ENCODE assay signal across 16 mouse cellular contexts in genomic region chr14:73452321-73453082, GRCm38 (mm10). TPM values are rescaled to one million over a fixed set of nuclear protein-coding genes. Genes with fewer than 3 reads are reported as not detected.
DNase-seq lines count a peak whose midpoint lies in the region; ATAC-seq and TF ChIP-seq lines count a peak whose summit lies in the region.
"Had no signal": no experiment of that assay in that cellular context is flagged by ENCODE, and none has a peak within 500 bp of the region (broad histone marks: within the 10 kb centered on the region; RNA-seq: fewer than 3 reads in every experiment).

No protein-coding gene starts in this region.

- H3K4me1 ChIP-seq in kidney, embryonic 14.5 days (ENCODE audit: control insufficient read depth, insufficient read depth, low read length): no peaks in the 10 kb centered on the region
- H3K4me1 ChIP-seq in lung, adult 2 months (ENCODE audit: control insufficient read depth, insufficient read depth, low read length): peaks cover 4% of the 10 kb centered on the region; the same call in 1 of the 2 replicates
- peaks cover 3% of the 10 kb centered on the region; the same call in 1 of the 2 replicates for H3K4me1 ChIP-seq in liver, embryonic 16.5 days (ENCODE audit: control insufficient read depth, low read depth, low read length)
- H3K4me1 ChIP-seq: embryonic facial prominence, embryonic 12.5 days had no signal

- no peaks in the 10 kb centered on the region for H3K9me3 ChIP-seq in kidney, embryonic 14.5 days (ENCODE audit: control insufficient read depth, low read length)
- no peaks in the 10 kb centered on the region for H3K9me3 ChIP-seq in liver, embryonic 16.5 days (replicated peaks; ENCODE audit: control insufficient read depth, low read length)
- H3K9me3 ChIP-seq: embryonic facial prominence, embryonic 12.5 days; limb, embryonic 13.5 days had no signal

- WGBS in kidney, embryonic 14.5 days: 83% methylated on average over 7 of the region's 7 CpGs
- WGBS in lung, adult 2 months: 75% methylated on average over 7 of the region's 7 CpGs
- WGBS in liver, embryonic 16.5 days (ENCODE audit: insufficient replicate concordance): 63% methylated on average over 7 of the region's 7 CpGs

- no peaks in the 10 kb centered on the region for H3K27me3 ChIP-seq in kidney, embryonic 14.5 days (ENCODE audit: control insufficient read depth, insufficient read depth, low read length)
- no peaks in the 10 kb centered on the region for H3K27me3 ChIP-seq in liver, embryonic 16.5 days (ENCODE audit: control insufficient read depth, insufficient read depth, low read depth, low read length)
- H3K27me3 ChIP-seq: embryonic facial prominence, embryonic 12.5 days; limb, embryonic 13.5 days had no signal

- DNase-seq in kidney, adult 9 months: no peak
- peak; percentile 69 for DNase-seq in lung, postnatal 36 days
- DNase-seq in lung, adult 2 months: no peak
- DNase-seq in yolk sac, embryonic 10.5 days (ENCODE audit: low spot score): peak; percentile 54
- DNase-seq in thymus, postnatal 0 days (ENCODE audit: low spot score): no peak
- DNase-seq: cerebellum, adult 11 months; cerebellum, postnatal 36 days; layer of hippocampus, adult 9-11 months; midbrain, embryonic 14.5 days; thymus, postnatal 4 days had no signal

- no peak for TF ChIP-seq CTCF in lung, adult 2 months (IDR thresholded peaks at IDR 0.05; ENCODE audit: insufficient read depth, low read length)

- no peak for TF ChIP-seq POLR2A in lung, adult 2 months (IDR thresholded peaks at IDR 0.05; ENCODE audit: borderline replicate concordance, extremely low read depth, low read depth, low read length)

- no peak overlapping the region for H3K4me3 ChIP-seq in kidney, embryonic 14.5 days (ENCODE audit: low read length)
- H3K4me3 ChIP-seq in lung, adult 2 months (replicated peaks; ENCODE audit: extremely low read depth, low read depth, low read length): no peak overlapping the region
- no peak overlapping the region for H3K4me3 ChIP-seq in liver, embryonic 16.5 days (ENCODE audit: low read depth, low read length)
- H3K4me3 ChIP-seq: embryonic facial prominence, embryonic 12.5 days; limb, embryonic 13.5 days; myocyte had no signal

- no peak overlapping the region for H3K4me2 ChIP-seq in kidney, embryonic 14.5 days (replicated peaks; ENCODE audit: low read depth, low read length)
- no peak overlapping the region for H3K4me2 ChIP-seq in liver, embryonic 16.5 days (ENCODE audit: low read depth, low read length)
- H3K4me2 ChIP-seq: embryonic facial prominence, embryonic 12.5 days; heart, embryonic 11.5 days; limb, embryonic 13.5 days had no signal

- ATAC-seq in kidney, embryonic 14.5 days (ENCODE audit: low FRiP score, low TSS enrichment): 0 out of 2 replicates have a peak, but pooled peaks have one; percentile 6
- peak; percentile 61 for ATAC-seq in liver, embryonic 16.5 days (ENCODE audit: low read depth)

- no peaks in the 10 kb centered on the region for H3K36me3 ChIP-seq in kidney, embryonic 14.5 days (ENCODE audit: control insufficient read depth, insufficient read depth, low read length)
- no peaks in the 10 kb centered on the region for H3K36me3 ChIP-seq in liver, embryonic 16.5 days (ENCODE audit: control insufficient read depth, insufficient read depth)
- H3K36me3 ChIP-seq: embryonic facial prominence, embryonic 12.5 days; limb, embryonic 13.5 days had no signal

- H3K27ac ChIP-seq in kidney, embryonic 14.5 days (ENCODE audit: low read depth, low read length): 0 out of 2 replicates have a peak overlapping the region, but pooled peaks have one; percentile 19
- peak overlapping the region; percentile 39 for H3K27ac ChIP-seq in liver, embryonic 16.5 days (ENCODE audit: low read length)
- H3K27ac ChIP-seq: embryonic facial prominence, embryonic 12.5 days; limb, embryonic 13.5 days had no signal

- H3K9ac ChIP-seq in kidney, embryonic 14.5 days (ENCODE audit: low read depth, low read length): no peak overlapping the region
- no peak overlapping the region for H3K9ac ChIP-seq in liver, embryonic 16.5 days (ENCODE audit: low read depth, low read length)
- H3K9ac ChIP-seq: embryonic facial prominence, embryonic 12.5 days; limb, embryonic 13.5 days had no signal

RNA-seq across cellular contexts. Expression of gene Med4, which starts 57.3 kb away (rescaled TPM):
- 90.6 and 102 TPM in 2 replicates for polyA plus RNA-seq in kidney, embryonic 14.5 days (2014; fragmentation: Nextera tagmentation; extraction: Ambion mirVana)
- polyA plus RNA-seq in lung, adult 2 months (2012; rRNA removed): 9.5 and 14.1 TPM in 2 replicates
- polyA plus RNA-seq in liver, embryonic 16.5 days (2015; fragmentation: Nextera tagmentation; extraction: Ambion mirVana): 24.4 and 26.5 TPM in 2 replicates
- 80.7 and 90.5 TPM in 2 replicates for polyA plus RNA-seq in thymus, postnatal 0 days (2015; fragmentation: Nextera tagmentation; extraction: Ambion mirVana)

Comparison
In these comparisons a context has a peak if more than half of its experiments do, and no peak if none do; other contexts are left out.
1. DNase-seq: peak in lung, postnatal 36 days (single experiment) and yolk sac, embryonic 10.5 days (single experiment); none in kidney, adult 9 months (single experiment), lung, adult 2 months (single experiment) and thymus, postnatal 0 days (single experiment).